Mouse (Mus musculus): ENCODE measurements at regions not wholly inside any gene's neighbourhood (a gene's known extent, or its start where the extent isn't known, plus 50 kb on each side); places are given as distances from the start of the nearest gene placed in this dataset.

- no peak for TF ChIP-seq EP300 (optimal IDR thresholded peaks at IDR 0.05)
- peak; percentile 18; the same call in 1 of the 2 replicates for TF ChIP-seq CTCF (IDR thresholded peaks at IDR 0.05; ENCODE audit: low read depth)
These were observed 286.9 kb upstream of the Irx1 start for GRCm38 (mm10) chr13:72250419-72250818.

Data from stomach, postnatal 0 days (tissue).